Mouse (Mus musculus): ENCODE measurements around the gene Calr4.

Gene Calr4

DNA sequence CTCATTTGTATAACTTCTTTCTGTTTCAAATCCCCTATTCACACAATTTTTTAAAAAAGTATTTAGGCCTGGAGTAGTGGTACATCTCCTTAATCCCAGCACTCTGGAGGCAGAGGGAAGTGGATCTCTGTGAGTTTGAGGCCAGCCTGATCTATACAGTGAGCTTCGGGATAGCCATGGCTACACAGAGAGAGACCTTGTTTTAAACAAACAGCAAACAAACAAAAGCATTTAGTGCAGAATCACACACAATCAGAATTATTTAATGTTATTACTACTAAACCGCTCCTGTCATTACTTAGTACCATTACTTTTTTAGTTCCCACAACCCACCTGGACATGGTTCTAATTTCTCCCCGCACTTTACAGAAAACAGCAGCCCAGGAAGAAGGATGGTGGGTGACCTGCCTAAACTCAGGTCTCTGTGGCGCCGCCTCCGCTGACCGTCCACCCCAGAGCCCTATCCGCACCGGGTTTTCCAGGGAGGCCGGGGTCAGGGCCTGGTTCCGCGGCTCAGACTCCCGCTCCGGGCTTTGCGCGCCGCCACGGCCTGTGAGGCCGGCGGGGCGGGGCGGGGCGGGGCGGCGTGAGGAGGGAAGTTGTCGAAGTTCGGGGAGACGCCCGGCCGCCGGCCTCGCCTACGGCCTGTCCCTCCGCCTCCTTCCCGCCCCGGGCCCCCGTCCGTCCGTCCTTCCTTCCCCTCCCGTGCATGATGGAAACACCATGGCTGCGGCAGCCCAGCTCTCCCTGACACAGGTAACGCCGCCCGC is 45.6 kb downstream of the Calr4 start, which contains the start of gene Eps15:
Gene Eps15, plus strand, starts transcription at position 580 of the 770 bp plus-strand sequence.
- peak; percentile 92 for DNase-seq (ENCODE audit: low read depth, low spot score)

- peak; percentile 23 for DNase-seq (ENCODE audit: low read depth, low spot score)
Observed at GRCm38 (mm10) chr4:109280459-109281160, 46.3 kb downstream of the Calr4 start.

GRCm38 (mm10) chr4:109281161-109281560 is 46.9 kb downstream of the Calr4 start:
- DNase-seq (ENCODE audit: low read depth, low spot score): no peak

DNA sequence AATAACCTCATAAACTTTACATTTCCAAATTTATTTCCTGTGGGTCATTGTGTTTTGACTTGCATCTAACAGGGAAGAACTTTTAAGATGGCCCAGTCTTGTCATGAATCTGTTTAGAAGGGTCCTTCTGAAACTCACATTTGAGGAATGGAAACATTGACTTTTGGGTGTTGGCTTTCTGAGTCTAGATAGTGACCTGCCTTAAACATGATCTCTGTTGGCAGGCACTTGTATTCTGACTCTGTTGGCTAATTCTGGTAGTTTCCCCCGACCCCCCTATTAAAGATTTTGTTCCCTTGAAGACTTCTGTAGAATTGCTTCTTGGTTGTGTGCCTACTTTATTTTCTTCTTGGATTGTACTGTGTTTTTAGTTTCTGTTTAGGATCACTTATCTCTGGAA is 47.7 kb downstream of the Calr4 start:
- no peak for DNase-seq (ENCODE audit: low read depth, low spot score)

DNA sequence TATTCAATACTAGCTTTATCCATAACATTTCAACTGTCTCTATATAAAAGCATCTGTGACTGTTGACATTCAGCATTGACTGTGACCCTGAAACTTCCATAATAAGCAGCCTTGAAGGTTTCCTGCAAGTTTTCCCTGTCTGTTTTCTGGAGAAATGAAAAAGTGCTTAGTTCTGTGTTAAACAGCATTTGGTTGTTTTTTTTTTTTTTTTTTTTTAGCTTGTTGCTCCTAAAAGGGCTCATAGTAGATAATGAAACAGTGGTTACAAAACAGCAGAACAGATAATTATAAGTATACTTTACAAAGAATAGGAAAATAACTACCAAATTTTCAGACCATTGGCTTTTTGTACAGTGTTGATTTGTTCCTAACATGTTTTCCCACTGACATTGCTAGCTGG is 60.3 kb downstream of the Calr4 start:
- DNase-seq (ENCODE audit: low read depth, low spot score): no peak

GRCm38 (mm10) chr4:109296510-109296909 is 62.2 kb downstream of the Calr4 start:
- DNase-seq (ENCODE audit: low read depth, low spot score): no peak

DNA sequence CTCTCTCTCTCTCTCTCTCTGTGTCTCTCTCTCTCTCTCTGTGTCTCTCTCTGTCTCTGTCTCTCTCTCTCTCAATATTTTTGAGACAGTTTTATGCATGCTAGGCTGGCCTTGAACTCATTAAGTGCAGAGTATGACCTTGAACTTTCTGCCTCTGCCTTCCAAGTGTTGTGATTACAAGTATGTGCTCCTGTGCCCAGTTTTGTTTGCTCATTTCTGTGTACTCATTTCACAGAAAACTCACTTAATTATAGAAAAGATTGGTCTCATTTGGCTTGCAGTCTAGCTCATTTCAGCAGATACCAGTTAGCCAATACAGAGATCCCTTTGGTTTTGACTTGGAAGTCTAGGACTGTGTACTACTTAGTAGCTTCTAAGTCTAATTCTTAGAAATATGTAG is 64.9 kb downstream of the Calr4 start:
- DNase-seq (ENCODE audit: low read depth, low spot score): no peak
